In the genomic region with DNA sequence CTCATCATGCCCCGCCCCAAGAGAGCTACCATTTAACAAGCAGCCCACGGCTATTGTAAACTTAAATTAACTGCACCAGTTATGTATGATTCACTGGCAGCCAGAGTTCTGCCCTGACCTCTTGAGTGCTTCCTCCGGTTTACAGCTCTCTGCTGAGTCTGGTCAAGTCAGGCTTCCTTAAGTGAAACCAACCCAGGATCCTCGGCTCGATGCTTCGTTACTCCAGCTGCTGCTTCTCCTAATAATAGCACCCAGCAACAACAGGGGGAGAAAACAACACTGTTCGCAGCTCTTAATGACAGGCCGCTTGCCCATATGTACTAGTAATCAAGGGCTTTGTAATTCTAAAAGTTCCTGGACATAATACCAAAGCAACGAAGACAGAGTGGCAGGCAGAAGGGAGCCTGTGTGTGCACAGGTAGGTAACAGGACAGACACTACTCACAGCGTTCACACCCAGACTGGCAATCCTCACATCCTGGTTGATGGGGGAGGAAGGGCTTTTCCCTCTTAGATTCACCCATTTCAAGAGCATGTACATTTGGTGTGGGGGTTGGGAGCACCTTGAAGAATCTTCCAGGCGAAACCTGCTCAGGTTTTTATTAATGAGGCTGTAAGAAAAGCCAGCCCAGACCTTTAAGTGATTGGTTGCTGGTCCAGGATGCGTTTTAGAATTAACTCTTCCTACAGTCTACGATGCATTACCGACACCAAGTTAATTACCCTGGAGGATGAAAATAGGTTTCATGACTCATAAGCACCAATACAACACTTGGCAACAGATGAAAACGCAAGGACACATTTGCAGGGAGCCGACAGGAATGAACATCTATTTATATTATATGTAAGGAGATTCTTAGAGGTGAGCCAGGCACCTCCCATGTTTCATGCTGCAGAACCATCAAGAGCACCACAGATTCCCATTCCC, we compare ENCODE assay signal across 8 mouse cellular contexts. TPM values are rescaled to one million over a fixed set of nuclear protein-coding genes. Genes with fewer than 3 reads are reported as not detected.
DNase-seq lines count a peak whose midpoint lies in the region; TF ChIP-seq lines count a peak whose summit lies in the region.

No protein-coding gene starts in this region.

- 58% methylated on average over 16 of the region's 16 CpGs for WGBS in limb, embryonic 10.5 days

- H3K4me3 ChIP-seq in gastrocnemius, adult 2 months = peak overlapping the region; percentile 99
- no peak overlapping the region for H3K4me3 ChIP-seq in limb, embryonic 10.5 days

- intact Hi-C loops in gastrocnemius, adult 2 months (cut with DNase I) = no loop called here

- TF ChIP-seq CTCF in gastrocnemius, adult 2 months (IDR thresholded peaks at IDR 0.05) = no peak

- peaks cover 22% of the 10 kb centered on the region for H3K27me3 ChIP-seq in limb, embryonic 10.5 days (ENCODE audit: low read depth, poor library complexity, severe bottlenecking)

- no peaks in the 10 kb centered on the region for H3K9me3 ChIP-seq in limb, embryonic 10.5 days (replicated peaks)

- peak overlapping the region; percentile 81 for H3K27ac ChIP-seq in gastrocnemius, adult 2 months
- peak overlapping the region; percentile 23; the same call in 1 of the 2 replicates for H3K27ac ChIP-seq in limb, embryonic 10.5 days

- peaks cover 57% of the 10 kb centered on the region for H3K4me1 ChIP-seq in limb, embryonic 10.5 days

- DNase-seq in gastrocnemius, adult 2 months = peak; percentile 38
- no peak for DNase-seq in gastrocnemius, postnatal 25 days
- peak; percentile 58 to 64 for DNase-seq in spleen, postnatal 36 days (ENCODE audit: low spot score in 2 of 2)
- DNase-seq in spleen, adult 12 weeks (ENCODE audit: low spot score) = no peak
- no peak for DNase-seq in limb, embryonic 10.5 days (ENCODE audit: low spot score)
- DNase-seq in right cerebral cortex, postnatal 14 days = no peak
- DNase-seq in lung, postnatal 10 days = no peak
- no peak for DNase-seq in adrenal gland, postnatal 4 days (ENCODE audit: low spot score in 2 of 2)

- H3K36me3 ChIP-seq in limb, embryonic 10.5 days = peaks cover 5% of the 10 kb centered on the region; the same call in 1 of the 2 replicates

RNA-seq across cellular contexts. Expression of a gene that starts 5.9 kb away (rescaled TPM):
- total RNA-seq in gastrocnemius, adult 2 months (2021) = 10 to 100 TPM; 21.5 to 28.2 TPM
- 10 to 100 TPM; 22.0 to 24.0 TPM for total RNA-seq in gastrocnemius, postnatal 25 days (2021)
- polyA plus RNA-seq in limb, embryonic 10.5 days (2016; fragmentation: Nextera tagmentation; extraction: Ambion mirVana) = 11.9 and 22.6 TPM in 2 replicates
- 10 to 100 TPM; 78.0 to 81.7 TPM for total RNA-seq in adrenal gland, postnatal 4 days (2021)

Comparison
In these comparisons a context has a peak if more than half of its experiments do, and no peak if none do; other contexts are left out.
1. DNase-seq: peak in gastrocnemius, adult 2 months (single experiment) and spleen, postnatal 36 days (2 of 2); none in gastrocnemius, postnatal 25 days (single experiment), spleen, adult 12 weeks (single experiment), limb, embryonic 10.5 days (single experiment), right cerebral cortex, postnatal 14 days (single experiment), lung, postnatal 10 days (single experiment) and adrenal gland, postnatal 4 days (0 of 2).